Mouse (Mus musculus) left cerebral cortex, adult 2 months (tissue): ENCODE results near the gene Gramd4. TPM values are rescaled to one million over a fixed set of nuclear protein-coding genes. Genes with fewer than 3 reads are reported as not detected.
A peak's percentile ranks its signal among the peaks of the same experiment; 100 is the strongest.

ENCODE experiments used
- DNase-seq, 2 experiments: peaks; one replicate each; pipeline ENCODE4 v3.0.0; 2021 to 2022; ENCODE audit warnings: low spot score in 2 of 2, mixed read lengths in 1 of 2; ENCODE audit errors: extremely low spot score in 1 of 2
- H3K27ac ChIP-seq: fragments of 200-600 bp; 2 replicates; pipeline ENCODE4 v1.8.1; 2022
- H3K4me3 ChIP-seq: fragments of 200-600 bp; 2 replicates; pipeline ENCODE4 v1.8.1; 2022
- CTCF ChIP-seq: fragments of 200-600 bp; IDR thresholded peaks from 2 replicates; pipeline ENCODE4 v1.8.1; 2022; ENCODE audit warnings: antibody characterized with exemption, mild to moderate bottlenecking, moderate library complexity
- intact Hi-C: fragments of 180-260 bp; cut with DNase I; formaldehyde crosslinking; loops from one replicate; pipeline ENCODE4 v1.15.1; 2025
- total RNA-seq, 2 experiments: library from RNA; stranded (reverse); gene quantifications; 2 replicates each; pipeline ENCODE4 v1.2.3; 2021

Gene Gramd4
- total RNA-seq, 2 experiments from 2014 or later, result 46.2 to 51.7 TPM

DNA sequence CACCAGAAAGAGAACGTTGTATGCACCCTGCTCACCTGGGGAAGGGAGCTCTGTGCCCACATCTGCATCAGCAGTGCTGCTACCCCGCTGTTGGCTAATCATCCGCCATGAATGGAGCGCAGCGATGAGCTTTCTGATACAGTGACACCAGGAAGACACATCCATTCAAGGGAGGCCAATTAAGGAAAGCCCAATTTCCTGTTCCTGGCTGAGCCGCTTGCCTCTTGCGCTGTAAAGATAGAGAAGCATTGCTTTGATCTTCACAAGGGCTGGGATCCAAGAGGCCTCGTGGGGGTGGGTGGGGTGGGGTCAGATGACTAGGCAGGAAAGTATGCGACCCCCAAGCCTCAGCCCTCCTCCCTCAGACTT, 55.8 kb downstream of the Gramd4 start:
- intact Hi-C loops, result no loop called here
- peak overlapping the region; percentile 7; the same call in 1 of the 2 replicates for H3K27ac ChIP-seq
- TF ChIP-seq CTCF, result no peak

DNA sequence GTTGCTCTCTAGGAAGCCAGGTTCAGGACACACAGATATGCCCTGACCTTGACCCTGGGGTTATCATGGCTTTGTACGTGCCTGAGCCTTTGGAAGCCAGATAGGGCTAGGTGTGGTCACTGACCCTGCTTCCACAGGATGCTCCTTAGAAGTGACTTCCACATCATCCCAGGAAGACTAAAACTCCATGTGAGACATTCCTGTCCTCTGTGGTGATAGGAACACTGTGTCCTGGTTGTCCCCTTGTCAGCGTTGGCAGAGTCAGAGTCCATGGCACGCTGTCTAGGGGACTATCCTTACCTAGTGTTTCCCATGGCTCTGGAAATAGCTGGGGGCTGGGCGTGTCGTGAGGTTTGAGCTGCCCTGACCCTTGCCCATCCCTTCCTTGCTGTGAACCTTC, 58.9 kb downstream of the Gramd4 start:
- DNase-seq, result no peak
- Histone ChIP-seq H3K4me3 (no peak overlapping the region), H3K27ac (no peak overlapping the region)
- TF ChIP-seq CTCF, result no peak
- intact Hi-C loops, result no loop called here

More for the DNA sequence above, 55.8 kb downstream of the Gramd4 start:
- no peak for DNase-seq
- no peak overlapping the region for H3K4me3 ChIP-seq

DNA sequence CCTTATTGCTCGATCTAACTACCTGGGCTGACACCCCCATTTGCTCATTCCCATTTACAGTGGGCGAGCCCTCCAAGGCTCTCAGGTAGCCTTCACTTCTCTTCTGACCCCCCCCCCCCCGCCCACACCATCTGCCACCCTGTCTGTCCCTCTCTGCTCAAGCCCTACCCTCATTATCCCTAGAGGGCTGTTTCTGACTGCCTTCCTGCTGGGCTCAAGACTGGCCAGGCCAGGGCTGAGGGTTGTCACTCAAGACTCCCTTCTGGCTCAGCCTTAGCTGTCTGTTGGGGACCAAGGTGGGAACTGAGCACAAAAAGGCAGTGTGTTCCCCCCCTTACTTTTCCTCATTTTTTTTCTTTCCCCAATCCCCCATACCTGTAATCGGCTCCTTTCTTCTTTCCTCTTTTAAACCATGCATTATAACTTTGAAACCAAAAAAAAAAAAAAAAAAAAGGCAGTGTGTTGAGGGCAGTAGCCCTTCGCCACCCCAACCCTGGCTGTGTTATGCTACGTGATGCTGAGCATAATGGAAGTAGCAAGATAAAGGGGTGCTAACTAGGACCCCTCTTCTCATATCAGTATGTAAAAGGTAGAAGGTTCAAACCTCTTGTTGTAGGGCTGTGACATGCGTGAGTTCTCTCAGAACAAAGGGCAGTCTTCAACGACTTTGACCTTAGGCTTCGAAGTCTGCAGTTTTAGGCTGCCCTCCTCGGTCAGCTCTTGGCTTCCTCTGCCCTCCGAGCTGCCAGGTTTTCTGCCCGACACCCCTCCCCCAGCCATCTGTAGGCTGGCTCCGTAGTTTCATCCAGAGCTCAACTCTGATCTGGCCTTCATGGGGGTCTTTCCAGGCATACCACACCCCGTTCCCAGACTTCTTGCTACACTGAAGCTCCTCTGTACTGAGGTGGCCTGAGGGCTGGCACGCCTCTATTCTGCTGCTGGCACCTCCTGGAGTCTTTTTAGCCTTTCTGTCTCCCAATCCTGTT, 59.9 kb downstream of the Gramd4 start:
- no peak overlapping the region for H3K27ac ChIP-seq
- TF ChIP-seq CTCF, result no peak
- no peak for DNase-seq
- intact Hi-C loops, result no loop called here
- no peak overlapping the region for H3K4me3 ChIP-seq

DNA sequence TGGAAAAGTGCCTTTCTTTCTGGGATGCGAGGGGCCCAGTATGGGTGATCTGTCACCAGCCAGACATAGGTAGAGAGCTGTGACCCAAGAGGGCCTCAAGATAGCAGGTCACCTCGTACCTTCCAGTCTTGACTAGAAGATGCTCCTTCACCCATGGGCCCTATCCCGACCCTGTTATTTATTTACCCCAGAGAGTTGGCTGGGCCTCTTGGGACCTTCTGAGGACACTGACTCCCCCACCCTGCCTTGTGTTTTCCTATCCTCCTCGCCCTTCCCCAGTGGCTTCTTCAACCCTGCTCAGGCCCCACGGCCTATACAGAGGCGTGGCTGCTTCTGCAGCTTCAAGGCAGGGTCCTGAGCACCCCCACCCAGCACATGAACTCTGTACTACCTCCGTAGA, 61.7 kb downstream of the Gramd4 start:
- intact Hi-C loops, result no loop called here
- H3K4me3 ChIP-seq, result no peak overlapping the region
- no peak for DNase-seq
- no peak overlapping the region for H3K27ac ChIP-seq
- TF ChIP-seq CTCF, result no peak

DNA sequence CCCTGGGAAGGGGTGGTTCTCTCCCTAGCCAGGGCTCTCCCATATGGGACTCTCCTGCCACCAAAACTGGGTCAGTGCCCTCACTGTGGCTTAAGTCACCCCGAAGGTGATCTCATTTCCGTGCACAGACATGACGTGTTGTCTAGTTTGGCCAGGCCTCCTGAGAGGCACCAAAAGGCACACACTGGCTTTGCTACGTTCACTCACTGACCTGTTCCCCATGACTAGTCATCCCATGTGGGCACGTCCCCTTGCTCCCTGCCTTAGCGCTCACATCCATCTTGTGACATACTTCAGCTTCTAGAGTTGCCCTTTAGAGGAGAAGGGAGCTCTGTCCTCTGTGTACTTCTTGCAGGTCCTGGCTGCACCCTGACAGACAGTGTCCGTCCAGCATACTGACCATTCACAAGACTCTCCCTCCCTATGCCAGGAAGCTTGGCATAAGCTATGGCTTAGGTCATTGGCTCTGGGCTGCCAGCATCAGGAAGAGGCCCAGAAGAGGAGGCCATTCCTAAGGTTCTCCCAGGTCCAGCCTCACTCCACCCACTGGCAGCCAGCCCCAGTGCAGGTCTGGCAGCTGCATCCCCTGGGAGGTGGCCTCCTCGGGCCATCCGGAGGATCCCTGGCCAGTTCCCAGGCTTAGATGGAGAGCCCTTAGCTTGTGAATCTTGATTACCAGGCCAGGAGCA, 64.9 kb downstream of the Gramd4 start:
- TF ChIP-seq CTCF, result no peak
- Histone ChIP-seq H3K27ac (no peak overlapping the region), H3K4me3 (no peak overlapping the region)
- intact Hi-C loops, result loop anchor here (5.0 kb wide), 2 partner anchors 35 to 225 kb away; no protein-coding TSS in a partner anchor
- DNase-seq, result no peak

DNA sequence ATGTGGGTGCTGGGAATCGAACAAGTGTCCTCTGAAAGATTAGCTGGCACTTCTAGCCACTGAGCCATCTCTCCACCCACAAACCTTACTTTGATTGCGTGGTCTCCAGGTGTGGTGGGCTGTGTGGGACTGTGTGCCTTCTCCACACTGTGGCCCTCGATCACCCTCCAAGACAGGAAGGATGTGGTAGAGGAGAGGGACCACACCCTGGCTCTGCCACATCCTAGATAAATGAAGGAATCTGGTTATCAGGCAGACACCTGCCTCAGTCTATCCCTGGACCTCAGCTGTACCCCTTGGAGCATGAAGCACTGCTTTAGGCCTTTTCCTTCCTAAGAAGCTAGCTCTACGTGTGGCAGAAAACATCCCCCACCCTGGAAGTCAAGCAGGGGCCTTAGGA, 65.9 kb downstream of the Gramd4 start:
- Histone ChIP-seq H3K4me3 (no peak overlapping the region), H3K27ac (no peak overlapping the region)
- no peak for DNase-seq
- no peak for TF ChIP-seq CTCF
- intact Hi-C loops, result loop anchor here (5.0 kb wide), 2 partner anchors 36 to 226 kb away; no protein-coding TSS in a partner anchor

DNA sequence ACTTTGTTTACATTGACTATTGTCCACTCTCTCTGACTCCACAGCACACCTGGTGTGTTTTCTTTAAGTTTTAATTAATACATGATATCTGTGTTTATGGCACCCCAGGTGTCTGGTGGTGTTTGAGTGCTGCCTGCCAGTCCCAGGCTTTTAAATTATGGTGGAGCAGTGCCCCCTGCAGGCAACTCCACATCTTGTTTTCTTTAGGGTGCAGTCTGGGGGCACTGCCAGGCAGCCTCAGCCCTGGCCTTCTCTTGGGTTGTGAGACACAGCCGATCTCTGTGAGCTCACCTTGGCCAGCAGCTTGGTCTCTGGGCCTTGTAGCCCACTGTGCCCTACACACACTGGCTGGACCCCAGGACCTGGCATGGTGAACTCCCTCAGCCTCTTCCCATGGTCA, 66.9 kb downstream of the Gramd4 start:
- Histone ChIP-seq H3K4me3 (no peak overlapping the region), H3K27ac (no peak overlapping the region)
- peak; percentile 69 to 79 for DNase-seq
- TF ChIP-seq CTCF, result peak; percentile 76
- intact Hi-C loops, result loop anchor here (1.0 to 5.0 kb wide), 3 partner anchors 37 to 227 kb away; no protein-coding TSS in a partner anchor

DNA sequence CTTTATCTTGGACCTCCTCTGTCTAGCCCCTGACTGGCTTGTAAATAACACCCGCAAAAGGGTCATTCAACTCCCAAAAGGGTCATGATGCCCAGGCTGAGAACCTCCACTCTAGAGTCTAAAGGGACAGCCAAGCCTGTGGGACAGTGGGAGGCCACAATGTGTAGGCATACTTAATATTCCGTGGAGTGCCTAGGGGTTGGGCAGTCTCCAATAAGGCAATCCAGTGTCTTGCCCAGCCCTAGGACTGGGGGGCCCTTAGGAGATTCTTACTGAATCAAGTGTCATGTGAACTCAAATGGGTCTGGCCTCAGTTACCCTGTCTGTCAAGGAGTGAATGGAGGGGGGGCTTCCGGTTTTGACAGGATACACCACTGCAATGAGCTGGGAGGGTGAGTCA, 71.5 kb downstream of the Gramd4 start:
- TF ChIP-seq CTCF, result no peak
- Histone ChIP-seq H3K4me3 (no peak overlapping the region), H3K27ac (no peak overlapping the region)
- intact Hi-C loops, result no loop called here
- no peak for DNase-seq

DNA sequence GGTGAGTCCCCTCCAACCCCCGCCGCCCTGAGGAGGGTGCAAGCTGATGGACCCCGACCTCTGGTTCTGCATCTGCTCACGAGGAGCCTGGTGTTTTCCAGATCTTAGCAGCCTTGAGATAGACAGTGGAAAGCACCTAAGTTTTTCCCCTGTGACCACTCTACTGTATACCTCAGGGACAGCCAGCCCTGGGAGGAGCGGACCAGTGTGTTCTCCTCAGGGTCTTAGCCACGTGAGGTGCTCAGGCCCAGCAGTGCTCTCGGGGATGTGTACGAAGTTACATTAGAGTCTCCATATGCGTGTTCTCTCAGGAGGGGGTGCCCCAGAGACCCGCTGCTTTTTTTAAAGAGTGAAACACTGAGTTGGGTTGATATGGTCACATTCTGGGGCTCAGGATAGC, 73.2 kb downstream of the Gramd4 start:
- intact Hi-C loops, result loop anchor here (5.0 kb wide), 1 partner anchor 413 kb away; no protein-coding TSS in a partner anchor
- TF ChIP-seq CTCF, result no peak
- Histone ChIP-seq H3K4me3 (no peak overlapping the region), H3K27ac (no peak overlapping the region)
- DNase-seq, result no peak

DNA sequence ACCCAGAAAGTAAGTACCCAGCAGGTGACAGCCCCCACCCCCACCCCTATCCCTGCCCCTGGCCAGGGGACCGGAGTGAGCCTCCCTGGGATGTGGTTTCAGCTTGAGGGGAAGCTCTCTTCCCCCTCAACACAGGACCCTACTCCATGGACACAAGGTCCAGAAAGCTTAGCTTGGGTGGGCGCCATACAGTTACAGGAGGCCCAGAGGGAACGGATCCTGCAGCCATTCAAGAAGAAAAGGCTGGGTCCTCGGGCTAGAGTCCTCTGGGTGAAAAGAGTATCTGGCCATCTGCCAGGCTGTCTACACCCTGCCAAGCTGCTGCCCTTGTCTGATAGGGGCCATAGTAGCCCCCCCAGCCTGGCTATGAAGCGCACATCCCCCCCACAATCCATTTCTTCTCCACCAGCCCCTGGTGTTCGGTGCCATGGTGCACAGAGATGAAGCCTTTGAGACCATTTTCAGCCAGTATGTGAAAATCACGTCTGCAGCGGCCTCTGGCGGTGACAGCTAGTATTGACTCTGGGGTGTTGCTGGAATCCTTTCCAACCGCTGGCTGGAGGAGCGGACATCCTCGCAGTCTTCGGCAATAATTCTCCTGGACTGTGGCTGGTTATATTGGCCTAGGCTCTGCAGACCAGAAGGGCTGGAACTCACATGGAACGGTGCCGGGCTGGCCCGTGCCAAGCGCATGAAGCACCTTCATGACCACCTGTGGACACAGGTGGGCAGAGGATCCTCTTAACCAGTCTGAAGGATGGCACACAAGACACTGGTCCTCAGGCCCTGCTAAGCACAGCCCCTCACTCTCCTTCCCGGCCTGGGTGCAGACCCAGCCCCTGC, 77.7 kb downstream of the Gramd4 start:
- DNase-seq, result peak; percentile 83 to 92
- no peak overlapping the region for H3K4me3 ChIP-seq
- intact Hi-C loops, result loop anchor here (1.0 to 5.0 kb wide), 4 partner anchors 77 to 418 kb away; no protein-coding TSS in a partner anchor
- TF ChIP-seq CTCF, result peak; percentile 88
- no peak overlapping the region for H3K27ac ChIP-seq

DNA sequence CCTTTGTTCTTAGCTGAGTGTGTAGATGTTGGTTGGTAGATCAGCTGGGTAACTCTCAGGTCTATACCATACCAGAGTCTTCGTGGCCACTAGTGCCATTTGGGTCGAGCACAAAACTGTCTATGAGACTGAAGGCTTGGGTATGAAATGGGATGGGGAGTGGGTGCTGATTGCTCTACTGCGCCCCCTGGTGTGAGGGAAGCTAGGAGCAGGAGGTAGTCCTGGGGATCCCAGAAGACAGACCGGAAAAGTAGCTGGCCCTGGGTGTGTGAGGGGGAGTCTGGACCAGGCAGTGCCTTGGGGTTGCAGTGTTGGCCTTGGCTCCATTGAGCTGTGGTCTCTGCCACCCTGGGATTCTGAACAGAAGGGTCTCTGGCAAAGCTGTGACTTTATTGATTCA, 80.1 kb downstream of the Gramd4 start:
- TF ChIP-seq CTCF, result peak; percentile 59
- intact Hi-C loops, result loop anchor here (5.0 kb wide), 1 partner anchor 240 kb away; no protein-coding TSS in a partner anchor
- DNase-seq, result peak in 1 of 2 experiments; percentile 50
- no peak overlapping the region for H3K27ac ChIP-seq
- no peak overlapping the region for H3K4me3 ChIP-seq
